Mouse (Mus musculus): ENCODE measurements around the gene Nxph4. TPM values are rescaled to one million over a fixed set of nuclear protein-coding genes. Genes with fewer than 3 reads are reported as not detected.

Gene Nxph4
- polyA plus RNA-seq, 1 experiment from 2014 or later, result 1.0 TPM

- 90% methylated on average over 26 of the region's 26 CpGs for WGBS
- peaks cover 63% of the 10 kb centered on the region for H3K27me3 ChIP-seq (ENCODE audit: low read depth, poor library complexity, severe bottlenecking)
- no peak for DNase-seq (ENCODE audit: low spot score)
- H3K4me1 ChIP-seq, result peaks cover 77% of the 10 kb centered on the region
- no peak overlapping the region for H3K27ac ChIP-seq
- H3K4me3 ChIP-seq, result no peak overlapping the region
- H3K9me3 ChIP-seq (replicated peaks), result no peaks in the 10 kb centered on the region
- H3K36me3 ChIP-seq, result peaks cover 41% of the 10 kb centered on the region
Observed at GRCm38 (mm10) chr10:127519041-127519701, 15.2 kb downstream of the Nxph4 start.

DNA sequence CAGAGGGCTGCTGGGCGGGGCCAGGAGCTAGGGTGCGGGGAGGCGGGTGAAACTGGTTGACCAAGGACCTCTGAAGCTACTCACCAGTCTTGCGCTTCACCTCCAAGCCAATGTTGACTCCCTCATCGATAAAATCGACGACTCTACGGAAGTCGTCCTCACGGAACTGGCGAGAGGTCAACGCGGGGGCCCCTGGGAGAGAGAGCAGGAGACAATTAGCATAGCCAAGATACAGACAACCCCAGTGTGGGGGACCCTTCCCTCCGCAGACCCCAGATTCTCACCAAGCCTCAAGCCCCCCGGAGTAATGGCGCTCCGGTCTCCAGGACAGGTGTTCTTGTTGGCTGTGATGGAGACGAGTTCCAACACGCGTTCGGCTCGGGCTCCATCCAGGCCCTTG, 16.4 kb downstream of the Nxph4 start:
- DNase-seq (ENCODE audit: low spot score), result no peak
- no peak overlapping the region for H3K4me3 ChIP-seq
- no peak overlapping the region for H3K27ac ChIP-seq
- H3K36me3 ChIP-seq, result peaks cover 41% of the 10 kb centered on the region
- no peaks in the 10 kb centered on the region for H3K9me3 ChIP-seq (replicated peaks)
- peaks cover 82% of the 10 kb centered on the region for H3K4me1 ChIP-seq
- WGBS, result 91% methylated on average over 22 of the region's 22 CpGs
- peaks cover 64% of the 10 kb centered on the region for H3K27me3 ChIP-seq (ENCODE audit: low read depth, poor library complexity, severe bottlenecking)

DNA sequence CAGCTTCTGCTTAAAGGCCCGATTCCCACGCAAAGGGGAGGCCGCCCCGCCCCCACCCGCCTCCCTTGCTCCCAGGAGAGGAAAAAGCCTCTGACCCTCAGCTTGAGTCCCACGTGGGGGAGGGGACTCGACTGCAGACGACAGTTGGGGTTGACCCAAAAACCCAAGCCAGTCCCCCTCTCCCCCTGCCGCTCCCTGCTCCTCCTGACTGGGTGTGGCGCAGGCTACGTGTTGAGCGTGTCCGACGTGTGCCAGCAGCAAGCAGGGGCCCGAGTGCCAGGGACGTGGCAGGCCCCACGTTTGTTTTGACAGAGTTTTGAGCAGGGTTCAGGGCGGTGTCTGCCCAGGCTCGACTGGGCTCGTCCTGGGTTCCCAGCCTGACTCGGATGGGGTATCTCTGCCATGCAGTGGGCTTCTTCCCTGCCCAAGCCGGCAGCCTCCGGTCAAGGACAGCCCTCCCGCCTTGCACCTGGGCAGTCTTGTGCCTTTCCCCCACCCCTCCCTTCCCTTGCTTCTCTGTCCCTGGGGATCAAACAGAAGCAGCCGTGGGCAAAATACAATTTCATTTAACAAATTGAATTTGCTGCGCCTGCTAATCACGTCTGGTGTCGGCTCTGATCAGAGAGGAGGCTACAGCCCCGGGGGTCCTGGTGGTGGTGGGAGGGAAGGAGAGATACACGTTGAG, 17.6 kb downstream of the Nxph4 start:
- peak overlapping the region; percentile 71 for H3K27ac ChIP-seq
- H3K36me3 ChIP-seq, result peaks cover 41% of the 10 kb centered on the region
- H3K4me3 ChIP-seq, result peak overlapping the region; percentile 41
- H3K4me1 ChIP-seq, result peaks cover 91% of the 10 kb centered on the region
- H3K9me3 ChIP-seq (replicated peaks), result no peaks in the 10 kb centered on the region
- peaks cover 73% of the 10 kb centered on the region for H3K27me3 ChIP-seq (ENCODE audit: low read depth, poor library complexity, severe bottlenecking)
- peak; percentile 69 for DNase-seq (ENCODE audit: low spot score)
- WGBS, result 7% methylated on average over 30 of the region's 30 CpGs

- Histone ChIP-seq H3K9me3 (replicated peaks) (no peaks in the 10 kb centered on the region), H3K4me1 (peaks cover 91% of the 10 kb centered on the region), H3K27ac (peak overlapping the region; percentile 71), H3K4me3 (peak overlapping the region; percentile 41), H3K27me3 (ENCODE audit: low read depth, poor library complexity, severe bottlenecking) (peaks cover 80% of the 10 kb centered on the region), H3K36me3 (peaks cover 41% of the 10 kb centered on the region)
- whole genome bisulfite sequencing, result 13% methylated on average over 8 of the region's 8 CpGs
- DNase-seq (ENCODE audit: low spot score), result no peak
Observed at GRCm38 (mm10) chr10:127515983-127516459, 18.3 kb downstream of the Nxph4 start.

GRCm38 (mm10) chr10:127515271-127515982, 18.9 kb downstream of the Nxph4 start:
- Histone ChIP-seq H3K4me3 (peak overlapping the region; percentile 41; the same call in 1 of the 2 replicates), H3K36me3 (peaks cover 37% of the 10 kb centered on the region), H3K4me1 (peaks cover 91% of the 10 kb centered on the region), H3K9me3 (replicated peaks) (no peaks in the 10 kb centered on the region), H3K27me3 (ENCODE audit: low read depth, poor library complexity, severe bottlenecking) (peaks cover 86% of the 10 kb centered on the region), H3K27ac (peak overlapping the region; percentile 71; the same call in 1 of the 2 replicates)
- 23% methylated on average over 9 of the region's 9 CpGs for WGBS
- DNase-seq (ENCODE audit: low spot score), result no peak

GRCm38 (mm10) chr10:127514764-127515163, 19.6 kb downstream of the Nxph4 start, which contains the start of gene Ndufa4l2:
TSS of gene Ndufa4l2 (plus strand) at chr10:127514967.
- DNase-seq (ENCODE audit: low spot score), result no peak
- Histone ChIP-seq H3K27me3 (ENCODE audit: low read depth, poor library complexity, severe bottlenecking) (peaks cover 92% of the 10 kb centered on the region), H3K4me3 (peak within 1 kb of the TSS; percentile 57), H3K4me1 (peaks cover 91% of the 10 kb centered on the region), H3K27ac (peak within 1 kb of the TSS; percentile 79), H3K9me3 (replicated peaks) (no peaks in the 10 kb centered on the region), H3K36me3 (peaks cover 30% of the 10 kb centered on the region)
- WGBS, result 9% methylated on average over 6 of the region's 6 CpGs

DNA sequence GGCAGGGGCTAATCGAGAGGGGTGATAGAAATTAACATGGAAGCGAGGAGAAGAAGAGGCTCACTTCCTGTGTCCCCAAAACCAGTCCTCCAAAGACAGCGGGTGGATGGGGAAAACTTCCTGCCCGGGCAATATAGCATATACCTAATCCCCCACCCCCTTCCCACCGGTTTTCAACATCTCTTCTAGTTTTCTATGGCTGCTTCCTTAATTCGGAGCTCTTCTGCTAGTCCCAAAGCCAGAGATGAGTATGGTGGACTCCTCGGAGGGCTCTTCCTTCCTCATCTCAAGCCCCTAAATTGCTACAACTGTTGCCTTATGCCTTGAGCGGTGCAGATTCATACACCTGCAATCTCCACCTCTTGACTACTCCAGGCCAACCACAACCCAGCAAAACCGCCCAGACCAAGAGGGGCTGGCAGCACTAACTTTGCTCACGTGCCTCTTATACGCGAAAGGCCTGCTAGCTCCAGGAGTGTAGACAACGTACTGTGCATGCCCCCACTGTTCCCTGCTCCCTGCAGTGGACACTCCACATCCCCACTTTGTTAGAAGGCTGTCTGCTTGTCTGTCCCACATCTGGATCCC, 20.2 kb downstream of the Nxph4 start:
- Histone ChIP-seq H3K4me3 (peak overlapping the region; percentile 57), H3K27me3 (ENCODE audit: low read depth, poor library complexity, severe bottlenecking) (peaks cover 96% of the 10 kb centered on the region), H3K36me3 (peaks cover 24% of the 10 kb centered on the region), H3K4me1 (peaks cover 93% of the 10 kb centered on the region), H3K9me3 (replicated peaks) (no peaks in the 10 kb centered on the region), H3K27ac (peak overlapping the region; percentile 79; the same call in 1 of the 2 replicates)
- DNase-seq (ENCODE audit: low spot score), result no peak
- WGBS, result 7% methylated on average over 13 of the region's 13 CpGs

GRCm38 (mm10) chr10:127513501-127514091, 20.8 kb downstream of the Nxph4 start:
- peak overlapping the region; percentile 57 for H3K4me3 ChIP-seq
- under 1% methylated on average over 16 of the region's 16 CpGs for WGBS
- peaks cover 96% of the 10 kb centered on the region for H3K4me1 ChIP-seq
- no peaks in the 10 kb centered on the region for H3K9me3 ChIP-seq (replicated peaks)
- peak; percentile 72 for DNase-seq (ENCODE audit: low spot score)
- H3K27me3 ChIP-seq (ENCODE audit: low read depth, poor library complexity, severe bottlenecking), result peaks cover 92% of the 10 kb centered on the region
- H3K36me3 ChIP-seq, result peaks cover 18% of the 10 kb centered on the region
- peak overlapping the region; percentile 79 for H3K27ac ChIP-seq

DNA sequence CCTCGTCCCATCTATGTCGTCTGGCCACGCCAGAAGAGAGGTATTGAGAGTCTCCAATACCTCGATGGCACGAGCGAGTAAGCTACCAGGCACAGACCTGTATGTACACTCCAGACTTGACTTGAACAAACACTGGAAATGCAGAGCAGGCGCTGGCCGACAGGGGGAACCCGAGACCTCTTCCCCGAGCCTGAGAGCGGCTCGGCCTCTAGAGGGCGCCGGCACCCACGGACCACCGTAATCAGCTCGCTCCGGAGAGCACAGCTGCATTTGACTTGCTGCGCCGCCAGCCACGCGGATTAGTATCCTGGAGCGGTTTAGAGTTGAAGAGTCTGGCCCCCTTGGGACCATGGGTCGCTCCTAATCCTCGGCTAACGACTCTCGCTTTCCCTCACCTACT, 21.5 kb downstream of the Nxph4 start:
- peaks cover 92% of the 10 kb centered on the region for H3K27me3 ChIP-seq (ENCODE audit: low read depth, poor library complexity, severe bottlenecking)
- DNase-seq (ENCODE audit: low spot score), result peak; percentile 99
- no peaks in the 10 kb centered on the region for H3K9me3 ChIP-seq (replicated peaks)
- H3K4me1 ChIP-seq, result peaks cover 98% of the 10 kb centered on the region
- under 1% methylated on average over 27 of the region's 27 CpGs for WGBS
- H3K27ac ChIP-seq, result peak overlapping the region; percentile 79
- H3K4me3 ChIP-seq, result peak overlapping the region; percentile 57
- H3K36me3 ChIP-seq, result peaks cover 11% of the 10 kb centered on the region

DNA sequence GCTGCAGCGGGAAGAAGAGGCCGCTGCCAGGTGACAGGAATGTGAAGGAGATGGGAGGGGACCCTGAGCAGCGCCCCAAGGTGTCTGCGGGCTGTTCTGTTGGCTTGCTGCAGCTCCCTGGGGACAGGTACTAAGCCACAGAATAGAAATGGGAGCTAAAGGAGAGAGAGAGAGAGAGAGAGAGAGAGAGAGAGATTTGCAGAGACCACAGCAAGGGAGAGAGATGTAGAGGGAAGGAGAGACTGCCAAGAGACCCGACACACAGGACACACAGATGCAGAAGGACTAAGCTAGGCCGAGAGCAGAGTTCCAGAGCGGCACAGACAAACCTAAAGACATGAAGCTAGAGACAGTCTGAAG, 22.1 kb downstream of the Nxph4 start:
- no peak for DNase-seq (ENCODE audit: low spot score)
- Histone ChIP-seq H3K4me3 (peak overlapping the region; percentile 57), H3K27ac (peak overlapping the region; percentile 79), H3K36me3 (peaks cover 6% of the 10 kb centered on the region; the same call in 1 of the 2 replicates), H3K9me3 (replicated peaks) (no peaks in the 10 kb centered on the region), H3K4me1 (peaks cover 97% of the 10 kb centered on the region), H3K27me3 (ENCODE audit: low read depth, poor library complexity, severe bottlenecking) (peaks cover 92% of the 10 kb centered on the region)
- 1% methylated on average over 7 of the region's 7 CpGs for WGBS

DNA sequence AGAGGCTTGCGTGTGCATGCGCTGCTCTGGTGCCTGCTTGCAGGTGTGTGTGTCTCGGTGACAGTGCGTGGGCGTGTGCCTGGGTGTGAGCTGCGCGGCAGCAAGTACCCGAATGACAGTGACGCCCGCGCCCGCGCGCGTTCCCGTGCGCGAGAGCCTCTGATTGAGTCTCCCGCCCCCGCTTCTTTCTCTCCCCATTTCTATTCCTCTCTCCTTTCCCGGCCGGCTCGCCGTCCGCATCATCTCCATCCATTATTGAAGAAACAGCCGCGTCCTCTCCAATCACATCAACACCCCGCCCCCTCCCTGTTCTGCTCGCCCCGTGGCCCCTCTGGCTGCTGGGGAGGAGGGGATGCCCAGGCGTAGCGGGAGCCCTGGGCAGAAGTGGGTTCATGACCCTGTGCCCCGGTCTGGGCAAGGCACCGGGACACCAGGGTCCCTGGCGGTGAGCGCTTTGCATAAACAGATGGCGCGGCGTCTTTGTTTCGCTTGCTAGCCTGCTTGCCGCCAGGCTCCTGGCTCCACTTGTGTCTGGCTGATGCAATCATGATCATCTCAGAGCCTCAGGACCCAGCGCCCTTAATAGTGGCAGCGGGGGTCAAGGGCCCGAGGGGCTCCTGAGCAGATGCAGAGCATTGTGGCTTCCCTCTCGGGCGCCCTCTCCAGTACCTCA, 22.6 kb downstream of the Nxph4 start:
- H3K9me3 ChIP-seq (replicated peaks), result no peaks in the 10 kb centered on the region
- H3K4me1 ChIP-seq, result peaks cover 92% of the 10 kb centered on the region
- DNase-seq (ENCODE audit: low spot score), result peak; percentile 75
- H3K36me3 ChIP-seq, result 0 out of 2 replicates have a peak, but pooled peaks cover 4% of the 10 kb centered on the region
- H3K27ac ChIP-seq, result peak overlapping the region; percentile 79
- under 1% methylated on average over 46 of the region's 46 CpGs for WGBS
- peaks cover 92% of the 10 kb centered on the region for H3K27me3 ChIP-seq (ENCODE audit: low read depth, poor library complexity, severe bottlenecking)
- H3K4me3 ChIP-seq, result peak overlapping the region; percentile 57
